Mouse (Mus musculus): ENCODE data around the gene Snrnp35. TPM values are rescaled to one million over a fixed set of nuclear protein-coding genes. Genes with fewer than 3 reads are reported as not detected.

Gene Snrnp35
- polyA plus RNA-seq, 1 experiment from 2014 or later = 18.3 TPM

DNA sequence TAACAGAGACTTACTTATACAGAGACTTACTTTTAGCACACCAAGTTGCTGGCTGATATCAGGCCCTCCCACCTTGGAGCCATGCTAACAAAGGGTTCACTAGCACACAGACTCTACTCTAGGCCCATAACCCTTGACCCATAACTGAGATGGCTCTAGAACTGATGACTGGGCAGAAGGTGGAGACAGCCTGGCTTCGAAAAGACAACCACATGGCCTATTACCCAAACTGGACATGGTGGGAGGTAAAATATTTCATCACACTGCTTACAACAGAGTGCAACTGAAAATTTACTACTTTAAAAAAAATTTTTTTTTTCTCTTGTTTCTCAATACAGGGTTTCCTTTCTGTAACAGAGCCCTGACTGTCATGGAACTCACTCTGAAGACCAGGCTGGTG, 15.2 kb upstream of the Snrnp35 start:
- no peak overlapping the region for H3K4me2 ChIP-seq
- no peak for ATAC-seq
- H3K4me1 ChIP-seq = 0 out of 2 replicates have a peak, but pooled peaks cover 2% of the 10 kb centered on the region
- 65% methylated on average over 1 of the region's 1 CpGs for WGBS (ENCODE audit: insufficient replicate concordance)
- H3K9me3 ChIP-seq (replicated peaks) = no peaks in the 10 kb centered on the region
- no peak overlapping the region for H3K4me3 ChIP-seq
- no peak overlapping the region for H3K27ac ChIP-seq
- peaks cover 30% of the 10 kb centered on the region for H3K36me3 ChIP-seq
- H3K9ac ChIP-seq = no peak overlapping the region
- H3K27me3 ChIP-seq (replicated peaks) = no peaks in the 10 kb centered on the region

DNA sequence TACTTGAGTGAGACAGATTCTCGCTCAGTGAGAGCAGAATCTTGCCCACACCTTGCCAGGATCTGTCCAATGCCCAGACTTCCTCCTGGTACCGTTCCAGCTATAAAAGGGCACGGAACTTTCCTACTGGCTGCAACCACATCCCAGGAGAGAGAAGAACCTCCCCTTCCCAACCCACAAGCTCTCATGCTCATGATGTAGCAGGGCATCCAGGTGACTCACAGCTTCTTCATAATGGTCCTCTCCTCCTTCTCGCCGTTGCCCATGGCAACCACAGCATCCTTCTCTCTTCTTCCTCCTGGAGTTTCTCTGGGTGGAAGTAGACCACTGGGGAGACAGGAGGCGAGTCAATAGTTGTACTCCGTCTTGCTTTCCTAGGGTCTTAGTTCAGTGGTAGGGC, 14.6 kb upstream of the Snrnp35 start:
- peaks cover 26% of the 10 kb centered on the region for H3K36me3 ChIP-seq
- 78% methylated on average over 7 of the region's 7 CpGs for WGBS (ENCODE audit: insufficient replicate concordance)
- H3K9ac ChIP-seq = no peak overlapping the region
- no peak for ATAC-seq
- H3K9me3 ChIP-seq (replicated peaks) = no peaks in the 10 kb centered on the region
- H3K4me1 ChIP-seq = 0 out of 2 replicates have a peak, but pooled peaks cover 2% of the 10 kb centered on the region
- H3K27ac ChIP-seq = no peak overlapping the region
- no peaks in the 10 kb centered on the region for H3K27me3 ChIP-seq (replicated peaks)
- no peak overlapping the region for H3K4me2 ChIP-seq
- no peak overlapping the region for H3K4me3 ChIP-seq

DNA sequence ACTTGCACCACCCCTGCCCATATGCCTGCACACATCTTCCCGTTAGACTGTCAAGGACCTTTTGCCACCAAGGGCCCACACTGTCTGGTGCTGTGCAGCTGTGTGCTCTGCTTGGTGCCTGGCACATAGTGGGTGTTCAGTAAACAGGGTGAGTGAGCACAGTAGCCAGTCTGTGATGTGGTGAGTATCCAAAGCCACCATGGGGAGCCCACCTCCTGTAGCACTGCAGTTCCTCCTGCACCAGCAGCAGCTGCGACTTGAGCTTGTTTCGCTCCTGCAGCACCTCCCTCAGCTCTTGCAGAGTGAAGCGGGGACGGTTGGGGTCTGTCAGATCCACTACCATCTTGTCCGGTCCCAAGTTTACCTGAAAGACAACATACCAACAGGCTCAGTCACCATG, 13.4 kb upstream of the Snrnp35 start:
- H3K9ac ChIP-seq = no peak overlapping the region
- peaks cover 27% of the 10 kb centered on the region; the same call in 1 of the 2 replicates for H3K36me3 ChIP-seq
- 0 out of 2 replicates have a peak, but pooled peaks cover 6% of the 10 kb centered on the region for H3K4me1 ChIP-seq
- no peak for ATAC-seq
- 83% methylated on average over 6 of the region's 6 CpGs for WGBS (ENCODE audit: insufficient replicate concordance)
- H3K9me3 ChIP-seq (replicated peaks) = no peaks in the 10 kb centered on the region
- no peak overlapping the region for H3K4me2 ChIP-seq
- H3K27me3 ChIP-seq (replicated peaks) = no peaks in the 10 kb centered on the region
- no peak overlapping the region for H3K4me3 ChIP-seq
- H3K27ac ChIP-seq = no peak overlapping the region

DNA sequence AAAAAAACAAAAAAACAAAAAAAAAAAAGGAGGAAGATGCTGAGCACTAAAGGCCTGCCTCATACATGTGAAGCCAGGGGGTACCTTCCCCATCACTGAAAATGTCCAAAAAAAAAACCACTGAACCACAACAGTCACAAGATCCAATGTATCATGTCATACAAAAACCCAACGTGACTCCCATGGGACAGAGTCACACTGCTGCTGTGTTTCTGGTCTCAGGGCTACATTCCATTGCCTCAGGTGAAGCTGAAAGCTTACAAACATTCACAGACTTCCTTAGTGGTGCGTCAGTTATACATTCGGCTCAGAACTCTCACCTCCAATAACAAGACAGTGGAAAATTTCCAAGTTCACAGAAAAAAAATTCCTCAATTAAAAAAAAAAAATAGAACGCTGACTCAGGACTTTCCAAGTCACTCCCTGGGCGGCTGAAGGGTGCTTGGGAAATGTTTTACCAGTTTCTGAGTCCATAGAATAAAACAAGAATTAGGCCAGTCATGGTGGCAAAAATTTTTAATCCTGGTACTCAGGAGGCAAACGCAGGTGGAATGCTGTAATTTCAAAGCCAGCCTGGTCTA, 12.3 kb upstream of the Snrnp35 start:
- H3K27me3 ChIP-seq (replicated peaks) = no peaks in the 10 kb centered on the region
- H3K4me2 ChIP-seq = no peak overlapping the region
- 77% methylated on average over 6 of the region's 6 CpGs for WGBS (ENCODE audit: insufficient replicate concordance)
- no peaks in the 10 kb centered on the region for H3K9me3 ChIP-seq (replicated peaks)
- H3K9ac ChIP-seq = no peak overlapping the region
- H3K27ac ChIP-seq = no peak overlapping the region
- no peak for ATAC-seq
- H3K36me3 ChIP-seq = peaks cover 27% of the 10 kb centered on the region; the same call in 1 of the 2 replicates
- no peak overlapping the region for H3K4me3 ChIP-seq
- peaks cover 12% of the 10 kb centered on the region for H3K4me1 ChIP-seq

DNA sequence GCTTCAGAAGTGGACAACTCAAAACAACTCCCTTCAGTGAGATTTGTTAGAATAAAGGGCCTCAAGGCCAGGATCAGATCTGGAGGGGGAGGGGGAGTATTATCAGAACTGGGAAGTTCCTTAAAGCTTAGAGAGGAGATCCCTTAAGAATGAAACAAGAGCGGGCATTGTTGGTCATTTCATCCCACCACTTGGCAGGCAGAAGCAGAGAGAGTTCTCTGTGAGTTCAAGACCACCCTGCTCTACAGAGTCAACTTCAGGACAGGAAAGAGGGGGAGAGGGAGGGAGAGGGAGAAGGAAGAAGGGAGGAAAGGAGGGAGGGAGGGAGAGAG, 4.1 kb upstream of the Snrnp35 start:
- Histone ChIP-seq H3K9me3 (replicated peaks) (no peaks in the 10 kb centered on the region), H3K36me3 (no peaks in the 10 kb centered on the region), H3K4me2 (peak overlapping the region; percentile 36), H3K9ac (no peak overlapping the region), H3K4me1 (peaks cover 44% of the 10 kb centered on the region), H3K4me3 (no peak overlapping the region), H3K27ac (peak overlapping the region; percentile 69), H3K27me3 (replicated peaks) (no peaks in the 10 kb centered on the region)
- no peak for ATAC-seq
- WGBS (ENCODE audit: insufficient replicate concordance) = 55% methylated on average over 1 of the region's 1 CpGs

DNA sequence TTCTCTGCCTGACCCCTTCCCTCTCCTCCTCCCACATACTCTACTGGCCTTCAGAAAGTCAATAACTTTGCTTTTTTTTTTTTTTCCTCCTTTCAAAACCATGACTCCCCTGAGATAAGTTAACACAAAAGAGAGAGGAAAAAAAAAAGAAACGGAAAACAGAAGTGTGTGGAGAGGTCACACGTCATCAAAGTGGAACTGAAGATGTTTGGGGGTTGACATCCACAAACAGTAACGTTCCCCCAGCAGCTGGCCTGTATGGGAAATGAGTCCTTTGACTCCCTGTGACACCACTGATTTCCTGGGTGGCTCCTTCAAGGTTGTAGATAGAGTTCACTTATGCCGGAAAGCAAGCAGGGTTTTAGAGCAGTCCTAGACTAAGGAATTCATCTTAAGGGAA, 2.8 kb upstream of the Snrnp35 start:
- Histone ChIP-seq H3K9ac (no peak overlapping the region), H3K4me1 (peaks cover 55% of the 10 kb centered on the region), H3K27me3 (replicated peaks) (no peaks in the 10 kb centered on the region), H3K4me2 (no peak overlapping the region), H3K4me3 (no peak overlapping the region), H3K36me3 (no peaks in the 10 kb centered on the region), H3K27ac (no peak overlapping the region), H3K9me3 (replicated peaks) (no peaks in the 10 kb centered on the region)
- WGBS (ENCODE audit: insufficient replicate concordance) = 56% methylated on average over 4 of the region's 4 CpGs
- no peak for ATAC-seq

DNA sequence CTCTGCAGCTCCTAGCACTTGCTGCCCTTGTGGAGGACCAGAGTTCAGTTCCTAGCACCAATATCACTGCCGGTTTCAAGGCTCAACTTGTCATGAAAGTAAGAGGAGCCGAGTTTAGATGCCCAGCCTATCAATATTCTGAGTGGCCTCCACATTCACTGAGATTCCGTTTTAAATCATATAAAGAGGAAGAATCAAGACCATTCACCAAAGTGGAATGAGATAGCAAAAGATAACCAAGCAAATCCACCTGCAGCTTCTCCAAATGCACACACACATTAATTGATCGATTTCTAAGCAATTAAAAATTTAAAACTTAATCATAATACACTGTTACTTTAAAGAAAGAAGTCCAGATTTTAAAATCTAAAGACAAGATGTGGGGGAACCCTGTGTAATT, 1.2 kb upstream of the Snrnp35 start:
- Histone ChIP-seq H3K9ac (no peak overlapping the region), H3K36me3 (peaks cover 3% of the 10 kb centered on the region; the same call in 1 of the 2 replicates), H3K27me3 (replicated peaks) (no peaks in the 10 kb centered on the region), H3K4me1 (peaks cover 41% of the 10 kb centered on the region), H3K4me2 (no peak overlapping the region), H3K27ac (no peak overlapping the region), H3K9me3 (replicated peaks) (no peaks in the 10 kb centered on the region), H3K4me3 (no peak overlapping the region)
- no peak for ATAC-seq
- 78% methylated on average over 4 of the region's 4 CpGs for WGBS (ENCODE audit: insufficient replicate concordance)

DNA sequence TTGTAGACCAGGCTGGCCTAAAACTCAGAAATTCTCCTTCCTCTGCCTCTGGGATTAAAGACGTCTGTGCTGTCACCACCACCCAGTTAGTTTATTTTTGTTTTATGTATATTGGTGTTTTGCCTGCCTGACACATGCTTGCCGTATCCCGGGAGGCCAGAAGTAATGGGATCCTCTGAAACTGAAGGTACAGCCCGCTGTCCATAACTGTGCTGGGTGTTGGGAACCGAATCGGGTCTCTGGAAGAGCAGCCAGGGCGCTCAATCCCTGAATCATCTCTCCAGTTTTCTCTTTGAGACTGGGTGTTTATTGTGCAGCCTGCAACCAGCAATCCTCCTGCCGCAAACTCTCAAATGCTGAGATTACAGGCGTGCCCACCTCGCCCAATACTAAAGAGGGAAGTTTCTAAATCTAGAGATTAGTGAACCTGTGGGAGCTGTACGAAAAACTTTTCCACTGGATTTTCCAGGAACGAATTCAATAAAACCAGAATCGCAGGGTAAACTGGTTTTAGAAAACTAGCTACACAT, 433 bp upstream of the Snrnp35 start:
- no peaks in the 10 kb centered on the region for H3K9me3 ChIP-seq (replicated peaks)
- peaks cover 33% of the 10 kb centered on the region for H3K4me1 ChIP-seq
- H3K4me3 ChIP-seq = peak overlapping the region; percentile 69
- H3K36me3 ChIP-seq = peaks cover 3% of the 10 kb centered on the region; the same call in 1 of the 2 replicates
- H3K4me2 ChIP-seq = peak overlapping the region; percentile 76
- whole genome bisulfite sequencing (ENCODE audit: insufficient replicate concordance) = 9% methylated on average over 13 of the region's 13 CpGs
- peak overlapping the region; percentile 97 for H3K27ac ChIP-seq
- peak overlapping the region; percentile 86 for H3K9ac ChIP-seq
- no peaks in the 10 kb centered on the region for H3K27me3 ChIP-seq (replicated peaks)
- no peak for ATAC-seq

DNA sequence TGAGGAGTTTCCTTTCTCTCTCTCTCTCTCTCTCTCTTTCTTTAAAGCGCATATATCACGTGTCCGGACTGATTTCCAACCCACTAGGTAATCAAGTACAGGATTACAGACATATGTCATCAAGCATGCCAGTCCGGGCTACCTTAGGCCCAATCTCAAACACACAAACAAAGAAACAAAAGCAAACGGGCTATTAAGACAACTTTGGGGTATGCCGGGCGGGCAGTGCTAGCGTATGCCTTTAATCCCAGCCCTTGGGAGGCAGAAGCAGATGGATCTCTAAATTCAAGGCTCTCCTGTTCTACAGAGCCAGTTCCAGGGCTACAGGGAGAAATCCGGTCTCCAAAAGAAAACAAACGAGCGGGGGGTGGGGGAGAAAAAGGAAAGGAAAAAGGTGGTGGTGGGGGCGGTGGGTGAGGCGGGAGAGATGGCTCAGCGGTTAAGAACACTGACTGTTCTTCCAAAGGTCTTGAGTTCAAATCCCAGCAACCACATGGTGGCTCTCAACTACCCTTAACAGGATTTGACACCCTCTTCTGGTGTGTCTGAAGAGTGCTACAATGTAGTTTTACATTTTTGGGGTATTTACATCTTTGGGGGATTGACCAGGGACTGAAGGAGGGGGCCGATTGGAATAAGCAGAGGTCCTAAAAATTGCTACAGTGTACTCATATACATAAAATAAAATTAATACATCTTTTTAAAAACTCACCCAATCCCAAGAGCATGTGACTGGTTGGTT, 892 bp downstream of the Snrnp35 start:
- ATAC-seq = peak; percentile 54

DNA sequence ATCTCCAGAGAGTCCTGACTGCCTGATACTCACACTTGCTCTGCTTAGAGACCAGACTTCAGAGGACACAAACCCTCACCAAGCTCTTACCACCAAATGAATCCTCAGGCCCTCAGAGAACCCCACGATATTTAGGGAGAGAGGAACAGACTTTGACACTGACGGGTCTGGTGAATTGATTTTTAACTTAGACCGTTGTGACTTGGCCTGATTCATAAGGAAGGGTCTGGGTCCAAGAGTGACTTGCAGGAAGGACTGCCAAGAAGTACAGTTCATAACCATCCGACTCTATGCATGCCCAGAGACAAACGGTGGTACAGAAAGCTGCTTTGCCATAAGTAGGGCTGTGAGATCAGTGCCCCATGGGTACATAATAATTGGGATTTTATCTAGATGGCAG, 2.7 kb downstream of the Snrnp35 start:
- Histone ChIP-seq H3K4me1 (peaks cover 19% of the 10 kb centered on the region), H3K27ac (no peak overlapping the region), H3K4me3 (no peak overlapping the region), H3K36me3 (peaks cover 18% of the 10 kb centered on the region), H3K27me3 (replicated peaks) (no peaks in the 10 kb centered on the region), H3K9me3 (replicated peaks) (no peaks in the 10 kb centered on the region), H3K4me2 (no peak overlapping the region), H3K9ac (no peak overlapping the region)
- 83% methylated on average over 5 of the region's 5 CpGs for WGBS (ENCODE audit: insufficient replicate concordance)
- no peak for ATAC-seq

More for the DNA sequence above, 892 bp downstream of the Snrnp35 start:
- Histone ChIP-seq H3K36me3 (peaks cover 3% of the 10 kb centered on the region; the same call in 1 of the 2 replicates), H3K27ac (peak overlapping the region; percentile 97), H3K4me2 (peak overlapping the region; percentile 76), H3K4me1 (peaks cover 22% of the 10 kb centered on the region), H3K9me3 (replicated peaks) (no peaks in the 10 kb centered on the region), H3K9ac (peak overlapping the region; percentile 86), H3K4me3 (peak overlapping the region; percentile 69), H3K27me3 (replicated peaks) (no peaks in the 10 kb centered on the region)
- WGBS (ENCODE audit: insufficient replicate concordance) = 9% methylated on average over 15 of the region's 15 CpGs

DNA sequence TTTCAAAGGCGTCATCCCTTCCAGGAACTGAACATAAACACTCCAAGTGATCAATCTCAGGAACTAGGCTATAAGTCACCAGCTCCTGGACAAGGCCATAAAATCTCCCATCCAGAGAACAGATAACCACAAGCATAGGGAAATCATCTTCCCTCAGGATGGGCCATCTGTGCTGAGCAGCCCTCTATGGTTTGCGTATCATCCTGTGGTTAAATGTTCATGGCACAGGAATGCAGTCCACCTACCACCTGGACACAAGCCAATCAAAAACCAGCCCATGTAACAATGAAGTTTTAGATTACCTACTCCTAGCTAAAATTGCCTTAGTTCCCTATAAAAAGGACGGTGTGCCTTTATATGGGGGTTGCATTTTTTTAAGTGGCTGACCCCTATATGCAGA, 6.0 kb downstream of the Snrnp35 start:
- no peak overlapping the region for H3K9ac ChIP-seq
- no peaks in the 10 kb centered on the region for H3K27me3 ChIP-seq (replicated peaks)
- peaks cover 13% of the 10 kb centered on the region for H3K4me1 ChIP-seq
- ATAC-seq = no peak
- no peaks in the 10 kb centered on the region for H3K9me3 ChIP-seq (replicated peaks)
- H3K4me2 ChIP-seq = no peak overlapping the region
- whole genome bisulfite sequencing (ENCODE audit: insufficient replicate concordance) = 84% methylated on average over 3 of the region's 3 CpGs
- no peak overlapping the region for H3K4me3 ChIP-seq
- peaks cover 44% of the 10 kb centered on the region for H3K36me3 ChIP-seq
- H3K27ac ChIP-seq = no peak overlapping the region

DNA sequence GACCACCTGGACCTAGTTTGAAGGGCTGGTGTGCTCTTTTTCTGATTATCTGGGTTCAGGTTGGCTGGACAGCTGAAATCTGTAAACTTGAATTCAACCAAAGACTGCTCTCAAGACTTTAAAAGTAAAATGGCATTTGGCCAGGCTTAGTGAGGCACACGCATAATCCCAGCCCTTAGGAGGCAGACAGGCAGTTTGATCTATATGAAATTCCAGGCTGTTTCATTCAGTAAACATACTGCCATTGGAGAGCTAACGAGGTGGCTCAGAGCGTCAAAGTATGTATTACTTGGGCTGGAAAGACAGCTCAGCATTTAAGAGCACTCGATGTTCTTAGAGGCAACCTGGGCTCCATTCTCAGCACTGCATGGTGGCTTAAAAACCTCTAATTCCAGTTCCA, 8.8 kb downstream of the Snrnp35 start:
- no peaks in the 10 kb centered on the region for H3K9me3 ChIP-seq (replicated peaks)
- H3K9ac ChIP-seq = no peak overlapping the region
- H3K36me3 ChIP-seq = peaks cover 41% of the 10 kb centered on the region
- H3K27ac ChIP-seq = no peak overlapping the region
- 87% methylated on average over 4 of the region's 4 CpGs for WGBS (ENCODE audit: insufficient replicate concordance)
- no peaks in the 10 kb centered on the region for H3K27me3 ChIP-seq (replicated peaks)
- H3K4me2 ChIP-seq = no peak overlapping the region
- peaks cover 5% of the 10 kb centered on the region for H3K4me1 ChIP-seq
- H3K4me3 ChIP-seq = no peak overlapping the region
- ATAC-seq = no peak

Data from liver, embryonic 12.5 days (tissue).